Mouse (Mus musculus): Measurements from ENCODE around the gene Tph1.
A peak's percentile ranks its signal among the peaks of the same experiment; 100 is the strongest.

The Tph1 gene

GRCm38 (mm10) chr7:46648431-46649140 is 23.8 kb downstream of the Tph1 start:
- no peak for DNase-seq (ENCODE audit: low spot score)

- DNase-seq (ENCODE audit: low spot score) = no peak
Measured at GRCm38 (mm10) chr7:46643172-46643571, 29.2 kb downstream of the Tph1 start.

GRCm38 (mm10) chr7:46640062-46640461 is 32.3 kb downstream of the Tph1 start:
- no peak for DNase-seq (ENCODE audit: low spot score)

GRCm38 (mm10) chr7:46639692-46640031 is 32.7 kb downstream of the Tph1 start, which contains the start of gene Sergef:
TSS of gene Sergef (minus strand) at chr7:46639807.
- peak; percentile 75 for DNase-seq (ENCODE audit: low spot score)

- peak; percentile 2 for DNase-seq (ENCODE audit: low spot score)
Measured at GRCm38 (mm10) chr7:46638889-46639691, 33.2 kb downstream of the Tph1 start.

GRCm38 (mm10) chr7:46628375-46628975 is 43.9 kb downstream of the Tph1 start:
- no peak for DNase-seq (ENCODE audit: low spot score)

GRCm38 (mm10) chr7:46623979-46624378 is 48.4 kb downstream of the Tph1 start:
- DNase-seq (ENCODE audit: low spot score) = no peak

GRCm38 (mm10) chr7:46618416-46619110 is 53.8 kb downstream of the Tph1 start:
- DNase-seq (ENCODE audit: low spot score) = no peak

- DNase-seq (ENCODE audit: low spot score) = no peak
Measured at GRCm38 (mm10) chr7:46616429-46617005, 55.8 kb downstream of the Tph1 start.

- DNase-seq (ENCODE audit: low spot score) = no peak
Measured at GRCm38 (mm10) chr7:46615256-46615977, 56.9 kb downstream of the Tph1 start.

GRCm38 (mm10) chr7:46614263-46614662 is 58.1 kb downstream of the Tph1 start:
- DNase-seq (ENCODE audit: low spot score) = no peak

- DNase-seq (ENCODE audit: low spot score) = no peak
Measured at GRCm38 (mm10) chr7:46613091-46613490, 59.2 kb downstream of the Tph1 start.

- no peak for DNase-seq (ENCODE audit: low spot score)
Measured at GRCm38 (mm10) chr7:46612421-46612937, 59.9 kb downstream of the Tph1 start.

- no peak for DNase-seq (ENCODE audit: low spot score)
Measured at GRCm38 (mm10) chr7:46611970-46612369, 60.4 kb downstream of the Tph1 start.

- DNase-seq (ENCODE audit: low spot score) = no peak
Measured at GRCm38 (mm10) chr7:46609317-46609716, 63.0 kb downstream of the Tph1 start.

GRCm38 (mm10) chr7:46607428-46608055 is 64.8 kb downstream of the Tph1 start:
- DNase-seq (ENCODE audit: low spot score) = peak; percentile 28

GRCm38 (mm10) chr7:46607031-46607426 is 65.3 kb downstream of the Tph1 start:
- DNase-seq (ENCODE audit: low spot score) = peak; percentile 43

- peak; percentile 65 for DNase-seq (ENCODE audit: low spot score)
Measured at GRCm38 (mm10) chr7:46606391-46607030, 65.8 kb downstream of the Tph1 start.

- no peak for DNase-seq (ENCODE audit: low spot score)
Measured at GRCm38 (mm10) chr7:46603051-46603450, 69.3 kb downstream of the Tph1 start.

- no peak for DNase-seq (ENCODE audit: low spot score)
Measured at GRCm38 (mm10) chr7:46602079-46602478, 70.3 kb downstream of the Tph1 start.
